Mouse (Mus musculus): ENCODE results near the gene Ms4a7.

DNA sequence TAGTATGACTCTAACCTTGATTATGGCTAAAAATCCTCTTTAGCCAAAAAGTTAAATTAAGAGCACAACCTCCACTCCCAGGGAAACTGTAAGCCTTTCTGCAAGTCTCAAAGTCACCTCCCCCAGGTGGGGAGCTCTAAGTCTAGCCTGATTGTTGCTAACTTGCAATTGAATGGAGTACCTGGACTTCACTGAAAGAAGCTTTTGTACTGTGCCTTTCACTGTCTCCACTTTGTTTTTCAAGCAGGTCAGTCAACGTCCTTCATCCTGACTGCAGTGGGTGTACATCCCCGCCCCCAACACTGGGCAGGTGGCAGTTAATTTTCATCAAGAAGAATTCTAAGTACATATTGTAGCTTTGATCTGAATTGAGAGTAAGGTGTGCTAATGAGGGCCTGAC is 37.0 kb downstream of the Ms4a7 start:
- TF ChIP-seq POLR2A (IDR thresholded peaks at IDR 0.05; ENCODE audit: borderline replicate concordance, insufficient read depth, low read length): no peak
- no peak for TF ChIP-seq CTCF (IDR thresholded peaks at IDR 0.05; ENCODE audit: borderline replicate concordance, insufficient read depth, low read depth, low read length)

Data from cerebellum, adult 2 months (tissue).